Mouse (Mus musculus) cortical plate, adult 2 months (tissue): Measurements from ENCODE around the gene Magi1.

ENCODE experiments used
- CTCF ChIP-seq: fragments of 200-500 bp; IDR thresholded peaks from 2 replicates; pipeline ENCODE4 v1.5.1; 2011; ENCODE audit warnings: mild to moderate bottlenecking, control low read depth, low read length; ENCODE audit not compliant: insufficient read depth; ENCODE audit errors: extremely low read depth
- POLR2A ChIP-seq: fragments of 200-500 bp; IDR thresholded peaks from 2 replicates; pipeline ENCODE4 v1.6.1; 2011; ENCODE audit warnings: mild to moderate bottlenecking, low read length, control low read depth; ENCODE audit not compliant: insufficient read depth; ENCODE audit errors: extremely low read depth

DNA sequence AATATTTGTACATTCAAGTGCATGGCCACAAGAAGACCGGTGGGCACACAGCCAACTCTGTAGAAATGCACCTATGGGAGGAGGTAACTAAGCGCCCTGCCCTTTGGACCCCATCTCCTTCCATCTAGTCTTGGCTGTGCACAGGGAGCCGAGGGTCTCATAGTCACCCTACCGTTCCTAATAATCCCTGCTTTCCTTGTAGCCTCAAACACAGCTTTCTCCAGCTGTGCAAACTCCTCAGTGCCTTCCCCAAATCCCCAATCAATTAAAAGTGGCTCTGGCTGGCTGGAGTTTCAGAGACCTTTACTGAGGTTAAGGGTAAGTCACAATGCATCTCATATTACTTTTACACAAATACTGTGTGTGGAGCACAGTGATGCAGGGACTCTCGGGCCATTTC lies 271.8 kb downstream of the Magi1 start:
- TF ChIP-seq POLR2A (no peak), CTCF (no peak)
